Mouse (Mus musculus) urinary bladder, postnatal 4 days (tissue): ENCODE measurements around the gene Chd8.
A peak's percentile ranks its signal among the peaks of the same experiment; 100 is the strongest.
"Not testable (repeated sequence)": the region's sequence is repeated elsewhere in the genome, so short reads cannot be mapped to it uniquely, and the experiment has no call there.

ENCODE experiments used
- DNase-seq, 2 experiments: peaks; one replicate each; pipeline ENCODE4 v3.0.0; 2021 to 2022; ENCODE audit warnings: low spot score in 2 of 2

The Chd8 gene

DNA sequence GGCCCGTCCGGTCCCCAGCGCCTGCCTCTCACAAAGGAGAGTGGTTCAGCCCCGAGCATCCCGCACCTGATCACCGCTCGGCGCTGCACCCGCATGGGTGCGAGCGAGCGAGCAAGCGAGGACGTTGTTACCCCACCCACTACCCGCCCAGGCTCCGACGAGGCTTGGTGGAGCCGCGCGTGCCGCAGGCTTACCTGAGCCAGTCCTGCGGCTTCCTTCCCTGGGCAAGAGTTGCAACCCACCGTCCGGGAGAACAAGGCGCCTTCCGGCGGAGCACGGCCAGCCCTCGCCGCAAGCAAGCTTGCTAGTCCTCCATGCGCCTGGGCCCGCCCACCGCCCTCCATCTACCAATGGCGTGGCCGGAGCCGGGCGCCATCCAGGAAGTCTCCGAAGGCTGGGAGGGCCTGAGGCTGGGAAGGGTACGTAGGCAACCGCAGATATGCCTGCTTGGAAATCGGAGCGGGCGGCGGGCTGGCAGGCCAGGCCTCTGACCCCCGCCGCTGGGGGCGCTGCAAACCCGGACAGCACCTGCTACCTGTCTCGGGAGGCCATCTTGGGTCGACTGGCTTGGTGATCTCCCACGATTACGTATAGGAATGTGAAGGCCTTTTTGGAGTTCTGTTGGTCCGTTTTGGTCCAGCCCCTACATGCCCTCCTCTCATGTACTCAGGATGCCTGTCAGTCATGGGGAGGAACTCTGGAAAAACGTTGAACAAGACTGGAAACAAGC is at the start of gene Chd8:
Gene Chd8, minus strand, starts transcription at position 297 of the 730 bp plus-strand sequence.
- DNase-seq = peak; percentile 96 to 98

DNA sequence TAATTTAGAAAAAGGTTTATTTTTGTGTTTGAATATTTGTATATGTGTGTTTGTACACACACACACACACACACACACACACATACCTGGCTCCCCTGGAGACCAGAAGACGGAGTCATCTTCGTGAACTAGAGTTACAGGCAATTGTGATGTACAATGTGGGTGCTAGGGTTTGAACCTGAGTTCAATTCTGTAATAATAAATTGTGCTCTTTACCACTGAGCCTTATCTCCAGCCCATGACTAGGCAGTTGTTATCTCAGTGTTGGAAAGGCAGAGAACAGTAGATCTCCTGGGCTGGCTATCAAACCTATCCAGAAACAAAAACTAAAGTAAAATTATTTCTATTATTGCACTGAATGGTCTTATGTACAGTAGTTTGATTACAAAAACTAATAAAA is 48.5 kb upstream of the Chd8 start:
- no peak for DNase-seq

DNA sequence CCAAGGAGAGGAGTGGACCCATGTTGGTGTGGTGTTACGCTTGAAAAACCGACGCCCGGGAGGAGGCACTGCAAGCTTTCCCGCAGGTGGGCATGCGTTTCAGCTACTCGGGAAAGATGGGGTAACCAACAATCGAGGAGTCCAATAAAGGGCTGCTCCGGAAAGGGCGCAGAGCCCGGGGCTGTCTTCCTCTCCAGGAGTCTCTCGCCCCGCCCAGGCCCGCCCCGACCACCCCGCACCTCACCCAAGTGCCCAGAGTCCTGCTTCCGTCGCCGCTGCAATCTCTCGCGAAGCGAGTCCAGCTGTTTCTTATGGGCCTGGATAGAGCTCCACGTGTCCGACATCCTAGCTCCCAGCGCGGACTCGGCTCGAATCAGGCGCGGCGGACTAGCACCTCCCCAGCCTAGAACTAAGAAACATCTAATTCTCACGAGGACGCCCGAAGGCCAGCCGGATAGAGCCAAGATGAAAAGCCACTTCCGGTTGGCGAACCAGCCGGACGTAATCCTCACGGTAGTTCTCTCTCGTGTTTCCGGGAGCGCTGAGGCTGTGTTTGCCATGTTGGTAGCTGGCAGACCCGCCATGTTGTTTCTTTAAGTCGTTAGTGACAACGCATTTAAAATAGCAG is 47.2 kb upstream of the Chd8 start, which contains the start of gene Mettl3:
Gene Mettl3, minus strand, starts transcription at position 485 of the 628 bp plus-strand sequence.
- DNase-seq = peak; percentile 85 to 90

DNA sequence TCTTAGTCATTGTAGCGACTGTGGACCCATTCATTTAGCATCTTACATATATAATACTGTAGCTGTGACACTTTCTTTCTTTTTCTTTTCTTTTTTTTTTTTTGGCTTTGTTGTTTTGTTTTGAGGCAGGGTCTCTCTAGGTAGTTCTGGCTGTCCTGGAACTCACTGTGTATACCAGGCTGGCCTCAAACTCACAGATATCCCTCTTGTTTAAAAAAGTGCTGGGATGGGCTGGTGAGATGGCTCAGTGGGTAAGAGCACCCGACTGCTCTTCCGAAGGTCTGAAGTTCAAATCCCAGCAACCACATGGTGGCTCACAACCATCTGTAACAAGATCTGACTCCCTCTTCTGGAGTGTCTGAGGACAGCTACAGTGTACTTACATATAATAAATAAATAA is 45.9 kb upstream of the Chd8 start:
- DNase-seq = not testable (repeated sequence)

DNA sequence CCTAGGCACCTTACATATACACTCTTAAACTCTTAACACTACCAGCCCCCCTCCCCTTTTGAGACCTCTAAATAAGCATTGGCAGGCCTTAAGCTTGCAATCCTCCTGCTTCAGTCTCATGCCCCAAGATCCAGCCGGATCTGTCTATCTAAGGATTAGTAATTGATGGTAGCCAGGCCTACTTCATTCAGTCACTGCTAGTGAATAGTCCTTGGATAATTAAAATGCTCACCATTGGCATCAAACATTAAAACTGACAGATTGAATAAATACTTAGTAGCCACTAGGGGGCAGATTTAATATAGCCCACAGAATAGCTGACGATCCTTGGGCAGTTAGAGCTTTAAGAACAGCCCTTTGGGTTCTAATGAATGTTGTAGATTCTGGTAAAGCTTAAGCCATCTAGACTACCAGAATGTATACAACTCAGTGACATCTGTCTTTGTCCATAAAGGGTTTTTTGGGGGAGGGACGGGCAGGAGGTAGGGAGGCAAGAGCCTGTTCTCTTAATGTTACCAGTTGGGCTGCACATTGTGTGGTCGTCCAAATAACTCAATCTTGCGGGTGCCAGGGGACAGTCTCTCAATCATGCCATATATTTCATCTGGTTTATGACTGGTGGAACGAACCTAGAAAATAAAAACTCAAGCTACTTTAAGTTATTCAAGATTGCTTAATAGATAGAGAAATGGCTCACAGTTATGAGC is 38.1 kb upstream of the Chd8 start:
- DNase-seq = no peak

DNA sequence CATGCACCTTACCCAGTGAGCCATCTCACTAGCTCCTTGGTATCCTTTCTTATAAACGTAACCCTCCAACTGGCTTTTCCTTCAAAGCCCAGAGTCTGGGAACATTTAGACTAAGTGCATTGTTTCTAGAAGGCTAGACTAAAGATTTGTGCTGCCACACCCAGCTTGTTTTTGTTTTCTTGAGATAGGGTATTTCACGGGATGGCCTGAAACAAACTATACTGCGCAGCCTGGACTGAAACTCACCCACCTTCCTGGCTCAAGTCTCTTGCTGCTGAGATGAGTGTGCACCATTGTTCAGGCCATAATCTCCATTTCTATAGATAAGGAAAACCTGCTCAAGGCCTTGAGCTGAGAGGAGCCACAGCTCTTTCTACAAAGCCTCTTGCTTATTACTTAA is 26.6 kb upstream of the Chd8 start:
- DNase-seq = no peak

DNA sequence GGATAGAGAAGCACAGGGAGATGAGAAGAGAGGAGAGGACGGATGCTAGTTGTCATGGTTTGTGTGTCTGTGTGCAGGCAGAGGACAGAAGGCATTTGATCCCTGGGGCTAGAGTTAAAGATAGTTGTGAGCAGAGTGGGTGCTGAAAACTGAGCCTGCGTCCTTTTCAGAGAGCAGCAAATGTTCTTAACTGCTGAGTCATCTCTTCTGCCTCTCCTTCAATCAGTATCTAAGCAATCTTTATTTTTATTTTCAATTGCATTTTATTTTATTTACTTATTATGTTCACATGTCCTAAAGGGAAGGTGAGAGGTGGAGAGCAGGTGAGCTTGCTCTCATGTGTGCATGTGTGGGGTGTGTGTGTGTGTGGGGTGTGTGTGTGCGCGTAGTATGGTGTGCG is 26.0 kb upstream of the Chd8 start:
- DNase-seq = no peak

DNA sequence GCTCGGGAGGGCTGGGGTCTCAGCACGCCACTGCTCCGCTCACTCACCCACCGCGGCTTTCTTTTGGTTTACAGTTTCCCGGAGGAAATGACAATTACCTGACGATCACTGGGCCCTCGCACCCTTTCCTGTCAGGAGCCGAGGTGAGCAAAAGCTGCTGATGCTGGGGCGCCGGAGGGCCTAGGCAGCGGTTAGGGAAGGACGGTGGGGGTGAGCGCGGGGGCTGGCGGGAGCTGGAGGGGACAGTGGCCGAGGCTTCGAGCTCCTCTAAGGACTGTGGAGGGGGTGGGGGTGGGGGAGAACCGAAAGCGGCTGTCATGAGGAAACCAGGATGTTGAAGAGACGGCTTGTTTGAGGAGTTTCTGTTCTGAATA is 22.2 kb upstream of the Chd8 start:
- DNase-seq = no peak

DNA sequence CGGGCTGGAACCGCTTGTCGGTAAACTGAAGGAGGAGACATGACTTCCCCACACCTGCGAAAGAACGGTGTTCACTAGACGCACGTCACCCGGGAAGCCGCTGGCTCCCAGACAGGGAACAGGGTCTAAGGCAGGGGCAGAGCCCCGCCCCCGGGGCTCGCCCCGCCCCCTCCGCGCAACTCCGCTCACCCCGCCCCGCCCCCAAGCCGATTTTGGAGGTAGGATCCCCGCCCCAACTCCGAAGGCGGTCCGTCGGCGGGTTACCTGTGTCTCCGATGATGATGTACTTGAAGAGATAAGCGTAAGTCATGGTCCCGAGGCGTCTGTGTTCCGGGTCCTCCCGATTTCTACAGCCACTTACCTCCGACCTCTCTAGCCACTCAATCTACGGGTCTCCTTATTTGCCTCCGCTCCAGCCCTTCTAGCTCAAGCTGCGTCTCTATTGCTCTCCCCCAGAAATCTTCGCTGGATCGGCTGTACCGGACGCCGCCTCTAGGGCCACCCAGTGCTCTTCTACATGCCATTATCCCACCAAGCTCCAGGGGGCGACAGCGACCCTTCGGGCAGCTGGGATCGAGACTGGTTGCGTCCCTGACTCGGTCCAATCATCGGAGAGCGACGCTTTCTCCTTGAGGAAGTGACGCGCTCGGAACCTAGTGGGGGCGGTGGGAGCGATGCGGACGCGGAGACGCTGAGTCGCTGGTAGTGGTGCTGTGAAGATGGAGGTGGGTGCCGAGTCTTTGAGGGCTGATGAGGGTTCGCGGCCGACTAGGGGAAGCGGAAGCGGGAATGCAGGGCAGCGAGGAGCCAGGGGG is 21.6 kb upstream of the Chd8 start, which contains the start of the genes Tox4 and Rab2b:
Gene Tox4, plus strand, starts transcription at position 215 of the 815 bp plus-strand sequence.
Gene Rab2b, minus strand, starts transcription at position 614 of the 815 bp plus-strand sequence.
- DNase-seq = peak; percentile 97 to 98

DNA sequence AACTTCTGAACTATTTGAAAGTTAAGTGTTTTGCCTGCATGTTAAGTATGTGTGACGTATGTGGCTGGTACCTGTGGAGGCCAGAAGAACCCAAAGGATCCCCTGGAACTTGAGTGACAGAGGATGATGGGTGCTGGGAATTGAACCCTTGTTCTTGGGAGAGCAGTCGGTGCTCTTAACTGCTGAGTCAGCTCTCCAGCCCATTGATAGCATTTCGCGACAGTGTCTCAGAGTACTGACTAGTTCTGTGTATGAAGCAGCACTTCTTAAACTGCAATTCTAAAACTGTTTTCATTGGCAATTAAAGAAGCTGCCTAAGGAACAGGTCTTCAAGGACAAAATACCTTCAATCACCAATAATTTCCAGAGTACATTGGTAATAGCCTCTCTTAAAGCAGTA is 19.6 kb upstream of the Chd8 start:
- DNase-seq = no peak

DNA sequence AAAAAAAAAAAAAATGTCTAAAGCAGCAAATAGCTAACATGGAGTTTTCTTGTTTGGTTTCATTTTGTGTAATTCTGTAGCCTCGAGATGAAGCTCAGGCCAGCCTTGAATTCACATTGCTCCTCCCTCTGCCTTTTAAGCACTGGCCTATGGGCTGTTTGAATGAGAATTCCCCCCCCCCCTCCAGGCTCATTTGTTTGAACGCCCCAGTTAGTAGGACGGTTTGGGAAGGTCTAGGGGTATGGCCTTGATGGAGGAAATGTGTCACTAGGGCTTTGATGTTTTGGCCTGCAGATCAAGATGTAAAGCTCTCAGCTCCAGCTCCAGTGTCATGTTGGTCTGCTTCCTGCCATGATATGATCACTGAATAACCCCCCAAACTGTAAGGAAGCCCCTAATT is 15.2 kb upstream of the Chd8 start:
- DNase-seq = no peak

DNA sequence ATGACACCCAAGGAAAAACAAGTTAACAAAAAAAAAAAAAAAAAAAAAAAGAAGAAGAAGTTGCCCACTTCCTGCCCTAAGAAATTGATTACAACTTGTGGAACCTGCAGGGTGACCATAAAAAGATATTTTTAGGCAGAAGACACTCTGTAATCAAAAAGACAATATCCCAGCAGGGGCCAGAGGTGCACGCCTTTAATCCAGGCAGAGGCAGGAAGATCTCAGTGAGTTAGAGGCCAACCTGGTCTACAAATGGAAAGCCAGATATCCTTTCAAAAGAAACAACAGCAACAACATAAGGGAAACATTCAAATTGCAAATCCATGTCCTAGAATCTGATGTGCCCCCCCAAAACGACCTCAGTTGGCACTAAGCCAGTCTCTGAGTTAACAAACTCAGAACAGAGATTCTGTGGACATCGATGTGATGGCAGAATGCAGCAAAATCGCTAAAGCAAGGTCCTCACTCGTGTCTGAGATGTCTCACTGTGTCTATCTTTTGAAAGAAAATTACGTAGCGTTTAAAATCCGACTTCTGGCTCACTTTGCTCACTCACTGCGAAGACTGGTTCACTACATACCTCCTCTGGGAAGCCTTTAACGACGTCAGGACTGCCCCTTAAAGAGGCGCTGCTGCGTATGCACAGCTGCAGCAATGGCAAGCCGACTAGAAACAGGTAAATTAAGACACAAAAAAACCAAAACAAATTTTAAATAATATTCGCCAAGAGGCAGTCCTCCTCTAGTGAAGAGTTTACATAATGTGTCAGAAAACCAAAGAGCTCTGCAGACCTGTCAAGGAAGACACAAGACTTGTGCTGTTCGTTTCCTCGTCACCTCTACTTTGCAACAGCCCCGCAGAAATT is 1.0 kb downstream of the Chd8 start:
- no peak for DNase-seq

DNA sequence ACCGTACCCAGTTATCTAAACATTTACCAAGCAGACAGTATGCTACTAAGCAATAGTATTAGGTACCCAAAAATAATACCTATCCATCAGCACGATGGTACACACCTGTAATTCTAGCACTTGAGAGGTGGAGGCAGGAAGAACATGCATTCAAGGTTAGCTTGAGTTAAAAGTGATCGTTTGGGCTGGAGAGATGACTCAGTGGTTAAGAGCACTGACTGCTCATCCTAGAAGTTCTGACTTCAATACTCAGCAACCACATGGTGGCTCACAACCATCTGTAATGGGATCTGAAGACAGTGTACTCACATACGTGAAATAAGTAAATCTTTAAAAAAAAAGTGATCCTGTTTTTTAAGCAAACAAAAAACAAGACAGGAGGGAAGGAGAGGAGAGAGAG is 11.5 kb downstream of the Chd8 start:
- no peak for DNase-seq

DNA sequence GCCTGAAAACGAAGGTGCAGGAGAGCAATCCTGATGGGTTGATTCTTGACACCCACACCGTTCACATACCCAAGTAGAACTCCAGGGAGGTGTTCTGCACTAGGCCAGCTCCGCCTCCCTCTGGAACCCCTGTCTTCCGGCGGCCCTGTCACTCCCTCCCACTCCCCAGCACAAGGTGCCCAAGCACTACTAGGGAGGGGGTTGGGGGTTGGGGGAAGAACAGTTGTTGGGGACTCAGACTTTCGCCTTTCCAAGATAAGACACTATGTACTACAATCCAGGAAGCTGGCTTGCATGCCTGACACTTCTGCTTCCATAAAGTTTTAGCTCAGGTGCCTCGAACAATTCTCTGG is 12.9 kb downstream of the Chd8 start:
- DNase-seq = no peak

DNA sequence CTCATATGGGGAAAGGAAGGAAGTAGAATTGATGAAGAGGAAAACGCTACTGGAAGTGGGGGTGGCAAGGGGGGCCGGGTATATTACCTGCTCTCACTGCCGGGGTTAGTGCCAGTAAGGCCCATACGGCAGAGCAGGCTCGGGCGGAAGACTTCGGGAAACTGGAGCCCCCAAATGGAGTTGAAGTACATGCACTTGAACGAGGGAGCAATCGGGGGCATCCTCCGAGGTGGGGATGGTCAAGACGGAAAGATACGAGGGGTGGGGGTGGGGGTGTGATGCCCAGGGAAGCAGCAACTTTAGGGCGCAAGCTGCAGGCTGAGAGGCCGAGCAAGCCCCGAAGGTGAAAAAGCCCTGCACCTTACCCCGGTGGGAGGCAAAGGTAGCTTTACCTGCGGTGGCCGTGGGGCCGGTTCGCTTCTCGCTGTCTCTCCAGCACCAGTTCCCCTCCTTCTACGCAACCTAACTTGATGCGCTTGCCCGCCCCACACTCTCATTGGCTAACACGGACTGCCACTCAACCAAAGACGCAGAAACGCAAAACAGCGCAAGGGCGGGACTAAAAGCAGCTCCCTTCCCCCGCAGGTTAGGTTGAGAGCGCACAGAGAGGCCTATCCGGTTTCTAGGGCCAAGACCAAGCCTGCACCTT is 13.4 kb downstream of the Chd8 start:
- DNase-seq = peak; percentile 98 to 100

DNA sequence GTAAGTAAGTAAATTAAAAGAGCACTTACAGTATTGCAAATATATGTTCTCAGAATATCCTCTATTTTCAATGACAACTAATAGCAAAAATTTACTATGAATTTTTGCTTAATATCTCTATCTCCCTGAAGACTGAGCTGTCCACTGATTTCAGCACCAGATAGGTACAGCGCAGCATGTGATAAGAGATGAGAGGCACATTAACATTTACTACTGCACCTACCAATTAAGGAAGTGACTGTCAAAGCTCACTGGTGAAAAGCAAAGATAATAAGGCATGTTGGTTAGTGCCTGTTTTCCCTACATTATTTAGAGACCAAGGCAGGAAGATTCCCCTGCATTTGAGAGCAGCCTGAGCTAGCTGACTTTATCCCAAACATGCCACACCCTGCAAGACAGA is 21.4 kb downstream of the Chd8 start:
- no peak for DNase-seq

DNA sequence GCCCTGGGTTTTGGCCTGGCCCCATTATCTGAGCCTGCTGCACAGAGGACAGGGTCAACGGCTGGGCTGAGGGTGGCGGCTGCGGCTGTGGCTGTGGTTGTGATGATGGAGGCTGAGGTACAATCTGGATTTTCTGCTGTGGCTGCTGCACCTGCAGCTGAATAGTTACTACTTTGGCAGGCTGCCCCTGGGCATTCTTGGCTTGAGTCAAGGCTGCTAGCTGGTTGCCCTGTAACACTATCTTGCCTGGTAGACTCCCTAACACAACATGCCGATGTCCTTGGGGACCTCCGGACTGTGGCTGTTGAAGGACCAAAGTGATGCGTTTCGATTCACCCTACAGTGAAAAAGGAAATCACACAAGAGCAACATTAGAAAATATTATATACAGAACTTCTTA is 22.4 kb downstream of the Chd8 start:
- peak in 1 of 2 experiments; percentile 23 for DNase-seq

DNA sequence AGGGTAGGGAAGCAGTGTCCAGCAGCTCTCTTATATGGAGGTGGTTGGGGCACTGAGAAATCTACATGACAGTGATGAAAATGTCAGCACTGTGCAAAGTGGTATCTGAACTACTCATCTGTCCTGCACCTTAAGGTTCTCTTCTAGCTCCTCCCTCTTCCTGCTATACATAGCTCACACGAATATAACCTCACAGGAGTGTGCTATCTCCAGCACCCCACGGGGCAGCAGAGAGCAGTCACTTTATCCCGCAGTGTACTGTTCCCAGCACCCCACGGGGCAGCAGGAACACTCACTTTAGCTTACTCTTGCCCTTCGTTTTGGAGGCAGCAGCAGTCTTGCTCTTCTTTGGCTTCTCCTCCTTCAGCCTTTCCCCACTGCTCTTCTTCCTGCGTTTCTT is 25.3 kb downstream of the Chd8 start:
- no peak for DNase-seq

DNA sequence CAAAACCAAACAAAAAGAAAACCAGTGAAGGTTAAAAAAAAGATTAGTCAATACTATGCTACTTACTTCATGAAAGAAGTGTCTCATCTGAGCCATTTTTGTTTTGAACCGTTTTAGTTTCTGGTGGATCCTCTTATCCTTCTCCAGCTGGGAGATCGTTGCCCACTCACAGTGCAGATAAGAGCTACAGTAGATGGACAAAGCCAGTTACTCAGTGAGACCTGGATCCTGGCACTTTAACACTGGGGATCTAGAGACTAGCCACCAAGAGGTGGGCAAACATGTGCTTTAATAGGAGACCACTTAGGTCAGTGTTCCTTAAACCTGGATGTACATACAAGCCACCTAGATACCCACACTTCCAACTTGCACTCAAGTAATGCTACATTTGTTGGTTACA is 31.6 kb downstream of the Chd8 start:
- DNase-seq = no peak

DNA sequence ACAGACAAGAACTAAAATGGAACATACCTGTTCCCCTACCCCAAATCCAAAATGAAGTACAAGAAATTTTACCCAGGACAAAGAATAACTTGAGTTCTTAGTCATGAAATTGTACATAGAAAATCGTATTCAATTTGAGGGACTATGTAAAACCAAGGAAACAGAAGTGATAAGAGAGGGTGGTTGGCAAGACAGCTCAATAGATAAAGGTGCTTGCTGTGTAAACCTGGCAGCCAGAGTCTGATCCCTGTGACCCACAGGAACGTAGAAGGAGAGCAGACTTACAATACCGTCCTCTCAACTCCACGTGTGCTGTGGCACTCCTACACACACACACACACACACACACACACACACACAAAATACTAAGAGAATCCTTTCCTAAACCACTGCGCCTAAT is 40.3 kb downstream of the Chd8 start:
- DNase-seq = no peak

DNA sequence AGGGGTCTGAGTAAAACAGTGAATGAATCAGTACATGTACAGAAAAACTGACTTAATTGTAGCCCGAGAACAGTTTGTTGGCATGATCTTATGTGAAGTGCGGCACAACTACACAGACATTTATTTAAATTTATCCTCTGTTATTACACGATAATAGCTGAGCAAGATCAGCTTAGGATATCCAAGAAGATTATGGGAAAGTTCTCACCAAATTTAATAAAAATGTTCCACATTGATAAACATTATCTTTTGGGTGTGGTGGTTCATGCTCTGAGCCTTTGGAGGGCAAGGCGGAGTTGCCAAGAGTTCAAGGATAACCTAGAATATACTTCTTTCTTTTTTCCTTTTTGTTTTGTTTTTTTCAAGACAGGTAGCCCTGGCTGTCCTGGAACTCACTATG is 58.2 kb downstream of the Chd8 start:
- no peak for DNase-seq
